Mouse (Mus musculus): Measurements from ENCODE around the gene Asna1.

GRCm38 (mm10) chr8:85074167-85074566, 49.1 kb upstream of the Asna1 start:
- TF ChIP-seq CTCF (IDR thresholded peaks at IDR 0.05; ENCODE audit: low read depth), result no peak
- TF ChIP-seq EP300 (IDR thresholded peaks at IDR 0.05; ENCODE audit: low read depth), result no peak
